Mouse (Mus musculus) layer of hippocampus, adult 9-10 months (tissue): Measurements from ENCODE around the gene Anapc15-ps.

Experiments used
- DNase-seq: peaks from one replicate; pipeline ENCODE4 v3.0.0; 2022; ENCODE audit warnings: low spot score

Gene Anapc15-ps

GRCm38 (mm10) chr10:95673351-95673750 lies at the start of gene Anapc15-ps:
TSS of gene Anapc15-ps (minus strand) at chr10:95673451.
- no peak for DNase-seq

GRCm38 (mm10) chr10:95722203-95722611 lies 49.0 kb upstream of the Anapc15-ps start:
- DNase-seq: no peak

GRCm38 (mm10) chr10:95720181-95720798 lies 47.0 kb upstream of the Anapc15-ps start:
- no peak for DNase-seq

- no peak for DNase-seq
Observed at GRCm38 (mm10) chr10:95719472-95719871, 46.2 kb upstream of the Anapc15-ps start.

- no peak for DNase-seq
Observed at GRCm38 (mm10) chr10:95718760-95719159, 45.5 kb upstream of the Anapc15-ps start.

- DNase-seq: no peak
Observed at GRCm38 (mm10) chr10:95717106-95717680, 43.9 kb upstream of the Anapc15-ps start.

GRCm38 (mm10) chr10:95715687-95716086 lies 42.4 kb upstream of the Anapc15-ps start:
- no peak for DNase-seq

- DNase-seq: no peak
Observed at GRCm38 (mm10) chr10:95712221-95712620, 39.0 kb upstream of the Anapc15-ps start.

- DNase-seq: no peak
Observed at GRCm38 (mm10) chr10:95709903-95710660, 36.8 kb upstream of the Anapc15-ps start.

GRCm38 (mm10) chr10:95709143-95709880 lies 36.1 kb upstream of the Anapc15-ps start:
- DNase-seq: no peak

GRCm38 (mm10) chr10:95708001-95708400 lies 34.8 kb upstream of the Anapc15-ps start:
- no peak for DNase-seq

GRCm38 (mm10) chr10:95706867-95707266 lies 33.6 kb upstream of the Anapc15-ps start:
- DNase-seq: no peak

GRCm38 (mm10) chr10:95705747-95706146 lies 32.5 kb upstream of the Anapc15-ps start:
- no peak for DNase-seq

- no peak for DNase-seq
Observed at GRCm38 (mm10) chr10:95704847-95705246, 31.6 kb upstream of the Anapc15-ps start.

- no peak for DNase-seq
Observed at GRCm38 (mm10) chr10:95703730-95704129, 30.5 kb upstream of the Anapc15-ps start.

- DNase-seq: no peak
Observed at GRCm38 (mm10) chr10:95700422-95700821, 27.2 kb upstream of the Anapc15-ps start.

GRCm38 (mm10) chr10:95698920-95699714 lies 25.9 kb upstream of the Anapc15-ps start:
- DNase-seq: no peak

- DNase-seq: no peak
Observed at GRCm38 (mm10) chr10:95696253-95696641, 23.0 kb upstream of the Anapc15-ps start.

GRCm38 (mm10) chr10:95695603-95696252 lies 22.5 kb upstream of the Anapc15-ps start:
- no peak for DNase-seq

GRCm38 (mm10) chr10:95694559-95695251 lies 21.5 kb upstream of the Anapc15-ps start:
- DNase-seq: no peak

- no peak for DNase-seq
Observed at GRCm38 (mm10) chr10:95691347-95691746, 18.1 kb upstream of the Anapc15-ps start.
